Mouse (Mus musculus) right cerebral cortex, postnatal 4 days (tissue): Measurements from ENCODE around the gene Cdca7l.
"Not testable (repeated sequence)": the region's sequence is repeated elsewhere in the genome, so short reads cannot be mapped to it uniquely, and the experiment has no call there.

Experiments used
- DNase-seq: peaks from one replicate; pipeline ENCODE4 v3.0.0-alpha.2; 2022

The Cdca7l gene

GRCm38 (mm10) chr12:117867708-117868564 is 63.8 kb downstream of the Cdca7l start:
- no peak for DNase-seq

- DNase-seq: no peak
These were observed 68.2 kb downstream of the Cdca7l start for GRCm38 (mm10) chr12:117872265-117872664.

- DNase-seq: no peak
These were observed 74.3 kb downstream of the Cdca7l start for GRCm38 (mm10) chr12:117878341-117878740.

- DNase-seq: no peak
These were observed 80.5 kb downstream of the Cdca7l start for GRCm38 (mm10) chr12:117884627-117885026.

GRCm38 (mm10) chr12:117887422-117887821 is 83.3 kb downstream of the Cdca7l start:
- no peak for DNase-seq

GRCm38 (mm10) chr12:117900798-117901197 is 96.7 kb downstream of the Cdca7l start:
- not testable (repeated sequence) for DNase-seq

GRCm38 (mm10) chr12:117901352-117901751 is 97.3 kb downstream of the Cdca7l start:
- DNase-seq: not testable (repeated sequence)

GRCm38 (mm10) chr12:117903671-117904070 is 99.6 kb downstream of the Cdca7l start:
- no peak for DNase-seq

- not testable (repeated sequence) for DNase-seq
These were observed 101.2 kb downstream of the Cdca7l start for GRCm38 (mm10) chr12:117905232-117905840.

- DNase-seq: no peak
These were observed 107.3 kb downstream of the Cdca7l start for GRCm38 (mm10) chr12:117911396-117911795.

- DNase-seq: no peak
These were observed 110.6 kb downstream of the Cdca7l start for GRCm38 (mm10) chr12:117914613-117915245.

GRCm38 (mm10) chr12:117915826-117916588 is 111.9 kb downstream of the Cdca7l start:
- no peak for DNase-seq
